Mouse (Mus musculus) kidney, postnatal 0 days (tissue): ENCODE measurements at regions not wholly inside any gene's neighbourhood (a gene's known extent, or its start where the extent isn't known, plus 50 kb on each side); places are given as distances from the start of the nearest gene placed in this dataset.

Source experiments
- ATAC-seq: fragments of 200-750 bp; cut with Nextera tagmentation; replicated peaks from 2 replicates; pipeline ENCODE4 v1.8.0; 2017; ENCODE audit warnings: low read depth, moderate number of reproducible peaks, moderate TSS enrichment, moderate library complexity; ENCODE audit not compliant: low FRiP score
- DNase-seq: peaks from one replicate; pipeline ENCODE4 v3.0.0-alpha.2; 2016; ENCODE audit warnings: low spot score
- H3K27ac ChIP-seq: fragments of 300-500 bp; sonication (generic); 2 replicates; pipeline ENCODE4 v1.5.1; 2014; ENCODE audit warnings: mild to moderate bottlenecking
- H3K27me3 ChIP-seq: fragments of 300-500 bp; sonication (generic); 2 replicates; pipeline ENCODE4 v1.6.1; 2014; ENCODE audit warnings: low read length, mixed read lengths; ENCODE audit not compliant: insufficient read depth
- H3K36me3 ChIP-seq: fragments of 300-500 bp; sonication (generic); 2 replicates; pipeline ENCODE4 v1.6.1; 2014; ENCODE audit warnings: low read length, mixed read lengths; ENCODE audit not compliant: insufficient read depth
- H3K4me1 ChIP-seq: fragments of 300-500 bp; sonication (generic); replicated peaks from 2 replicates; pipeline ENCODE4 v1.6.1; 2014; ENCODE audit warnings: antibody characterized with exemption, low read length, mixed read lengths; ENCODE audit not compliant: insufficient read depth
- H3K4me2 ChIP-seq: fragments of 300-500 bp; sonication (generic); 2 replicates; pipeline ENCODE4 v1.6.1; 2014; ENCODE audit warnings: mild to moderate bottlenecking, low read length, moderate library complexity, mixed read lengths
- H3K4me3 ChIP-seq: fragments of 300-500 bp; sonication (generic); replicated peaks from 2 replicates; pipeline ENCODE4 v1.5.1; 2014; ENCODE audit warnings: low read depth, low read length
- H3K9ac ChIP-seq: fragments of 300-500 bp; sonication (generic); 2 replicates; pipeline ENCODE4 v1.6.1; 2014; ENCODE audit warnings: low read depth, low read length
- H3K9me3 ChIP-seq: fragments of 300-500 bp; sonication (generic); replicated peaks from 2 replicates; pipeline ENCODE4 v1.6.1; 2016; ENCODE audit warnings: low read length, inconsistent platforms, mixed read lengths
- CTCF ChIP-seq: IDR thresholded peaks from 2 replicates; pipeline ENCODE4 v1.5.1; 2016; ENCODE audit warnings: antibody characterized with exemption, low read depth, mild to moderate bottlenecking, moderate library complexity
- WGBS: fragments of 180-500 bp; shearing (Covaris S2); extraction: QIAGEN DNeasy Blood & Tissue Kit; methylation state at CpG from one replicate; pipeline ENCODE4 v1.1.7; 2014; 5-methylcytosine and 5-hydroxymethylcytosine counted together

DNA sequence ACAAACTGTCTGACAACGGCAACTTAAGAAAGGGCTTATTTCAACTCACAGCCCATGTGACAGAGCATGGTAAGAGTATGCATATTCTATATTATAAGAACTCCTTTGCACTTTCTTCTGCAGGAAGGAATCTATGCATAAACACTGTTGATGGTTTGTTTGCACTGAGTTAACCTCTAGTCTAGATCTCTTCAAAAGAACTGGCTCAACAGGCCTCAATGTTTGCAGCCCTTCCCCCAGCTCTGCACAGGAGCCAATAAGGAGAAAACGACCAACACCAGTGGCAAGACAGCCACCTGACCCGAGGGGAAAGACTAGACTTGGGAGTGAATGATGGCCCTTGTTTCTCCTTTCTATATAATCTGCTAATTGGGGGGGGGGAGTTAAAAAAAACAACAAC is 231.2 kb upstream of the Tsc22d2 start:
- Histone ChIP-seq H3K4me2 (no peak overlapping the region), H3K4me3 (no peak overlapping the region), H3K9me3 (no peaks in the 10 kb centered on the region), H3K9ac (no peak overlapping the region), H3K27me3 (no peaks in the 10 kb centered on the region), H3K4me1 (no peaks in the 10 kb centered on the region), H3K36me3 (no peaks in the 10 kb centered on the region), H3K27ac (no peak overlapping the region)
- TF ChIP-seq CTCF: no peak
- no peak for DNase-seq
- ATAC-seq: no peak
- 35% methylated on average over 3 of the region's 3 CpGs for WGBS

DNA sequence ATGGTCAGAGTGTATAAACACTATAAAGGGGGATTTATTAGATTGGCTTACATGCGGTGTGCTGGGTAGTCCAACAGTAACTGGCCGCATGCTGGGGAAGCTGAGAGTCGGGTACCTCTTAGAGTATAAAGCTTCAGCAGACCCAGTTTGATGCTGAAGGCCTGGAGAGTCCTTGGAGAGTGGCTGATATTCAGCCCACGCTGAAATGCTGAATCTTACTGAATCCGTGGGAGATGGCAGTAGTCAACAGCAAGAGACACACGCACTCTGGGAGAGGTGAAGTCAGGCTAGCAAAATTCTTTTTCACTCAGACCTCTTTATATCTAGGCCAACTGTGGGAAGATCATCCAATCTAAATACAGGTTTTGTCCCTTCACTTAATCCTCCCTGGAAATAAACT is 214.1 kb upstream of the Tsc22d2 start:
- no peaks in the 10 kb centered on the region for H3K36me3 ChIP-seq
- 85% methylated on average over 6 of the region's 6 CpGs for WGBS
- H3K4me3 ChIP-seq: no peak overlapping the region
- TF ChIP-seq CTCF: no peak
- H3K4me1 ChIP-seq: no peaks in the 10 kb centered on the region
- no peak overlapping the region for H3K4me2 ChIP-seq
- no peaks in the 10 kb centered on the region for H3K27me3 ChIP-seq
- DNase-seq (no peak), ATAC-seq (no peak)
- no peak overlapping the region for H3K9ac ChIP-seq
- H3K27ac ChIP-seq: no peak overlapping the region
- H3K9me3 ChIP-seq: no peaks in the 10 kb centered on the region; the same call in 1 of the 2 replicates

DNA sequence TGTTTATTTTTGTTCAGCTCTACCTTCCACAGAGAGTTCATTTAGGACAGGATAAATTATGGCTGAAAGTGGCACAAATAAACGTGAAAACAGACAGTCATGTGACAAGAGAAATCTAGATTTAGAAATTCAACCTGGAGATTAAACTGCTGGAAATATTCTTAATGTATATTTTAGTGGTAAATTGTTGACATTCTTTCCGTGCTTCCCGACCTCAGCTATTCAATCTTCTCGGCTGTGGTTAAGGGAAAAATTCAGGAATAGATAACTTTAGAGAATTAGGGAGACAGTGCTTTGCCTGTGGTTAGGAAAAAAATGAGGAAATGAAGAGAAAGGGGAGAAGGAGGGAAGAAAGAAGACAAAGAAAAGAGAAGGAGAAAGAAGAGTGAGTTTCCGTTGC is 211.7 kb upstream of the Tsc22d2 start:
- no peaks in the 10 kb centered on the region for H3K4me1 ChIP-seq
- H3K9me3 ChIP-seq: no peaks in the 10 kb centered on the region; the same call in 1 of the 2 replicates
- WGBS: 50% methylated on average over 5 of the region's 5 CpGs
- DNase-seq: peak; percentile 51
- no peak overlapping the region for H3K9ac ChIP-seq
- no peak for TF ChIP-seq CTCF
- no peaks in the 10 kb centered on the region for H3K36me3 ChIP-seq
- peak overlapping the region; percentile 62 for H3K27ac ChIP-seq
- no peak overlapping the region for H3K4me2 ChIP-seq
- ATAC-seq: no peak
- no peaks in the 10 kb centered on the region for H3K27me3 ChIP-seq
- H3K4me3 ChIP-seq: no peak overlapping the region

DNA sequence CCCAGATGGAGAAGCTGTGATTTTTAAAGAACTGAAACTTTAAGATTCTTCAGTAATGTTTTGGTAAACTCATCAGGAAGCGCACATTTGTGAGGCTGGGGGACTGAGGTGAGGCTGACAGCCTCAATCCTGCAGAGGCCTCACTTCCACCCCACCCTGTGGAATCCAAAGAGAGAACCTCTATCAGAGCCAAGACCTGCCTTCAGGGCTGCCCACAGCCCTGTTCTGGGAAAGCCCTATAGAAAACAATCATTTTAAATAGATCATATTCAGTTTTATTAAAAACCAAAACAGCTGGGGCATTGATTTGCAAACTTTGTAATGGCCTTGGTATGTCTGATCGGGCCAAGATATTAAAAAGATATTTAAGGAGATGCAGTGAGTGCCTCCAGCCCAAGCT is 210.7 kb upstream of the Tsc22d2 start:
- Histone ChIP-seq H3K9me3 (no peaks in the 10 kb centered on the region; the same call in 1 of the 2 replicates), H3K4me3 (no peak overlapping the region), H3K4me1 (no peaks in the 10 kb centered on the region), H3K27me3 (no peaks in the 10 kb centered on the region), H3K36me3 (no peaks in the 10 kb centered on the region), H3K27ac (no peak overlapping the region; the same call in 1 of the 2 replicates), H3K9ac (no peak overlapping the region), H3K4me2 (no peak overlapping the region)
- TF ChIP-seq CTCF: no peak
- 70% methylated on average over 2 of the region's 2 CpGs for WGBS
- no peak for DNase-seq
- no peak for ATAC-seq

DNA sequence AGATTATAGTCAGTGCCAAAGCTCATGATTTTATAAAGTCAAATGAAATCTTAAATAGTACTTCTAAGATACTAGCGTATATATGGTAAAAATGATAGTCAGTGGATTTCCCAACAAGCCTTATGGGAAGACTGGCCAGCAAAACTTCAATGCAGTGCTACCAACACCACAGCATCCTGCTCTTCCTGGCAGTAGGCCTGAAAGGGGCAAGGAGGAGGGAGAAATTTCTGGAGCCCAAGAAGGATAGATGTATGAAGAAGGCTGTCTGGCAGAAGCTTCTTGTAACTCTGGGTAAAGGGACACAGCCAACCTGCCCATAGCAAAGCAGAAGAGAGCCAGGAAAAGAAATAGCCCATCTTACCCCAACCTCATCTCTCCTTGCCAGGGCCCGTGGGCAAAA is 209.0 kb upstream of the Tsc22d2 start:
- H3K4me3 ChIP-seq: no peak overlapping the region
- no peaks in the 10 kb centered on the region for H3K36me3 ChIP-seq
- no peaks in the 10 kb centered on the region for H3K27me3 ChIP-seq
- no peak overlapping the region for H3K27ac ChIP-seq
- H3K9me3 ChIP-seq: no peaks in the 10 kb centered on the region
- H3K4me2 ChIP-seq: no peak overlapping the region
- no peak for TF ChIP-seq CTCF
- 87% methylated on average over 2 of the region's 2 CpGs for WGBS
- no peak for ATAC-seq
- H3K4me1 ChIP-seq: no peaks in the 10 kb centered on the region
- H3K9ac ChIP-seq: no peak overlapping the region
- no peak for DNase-seq

DNA sequence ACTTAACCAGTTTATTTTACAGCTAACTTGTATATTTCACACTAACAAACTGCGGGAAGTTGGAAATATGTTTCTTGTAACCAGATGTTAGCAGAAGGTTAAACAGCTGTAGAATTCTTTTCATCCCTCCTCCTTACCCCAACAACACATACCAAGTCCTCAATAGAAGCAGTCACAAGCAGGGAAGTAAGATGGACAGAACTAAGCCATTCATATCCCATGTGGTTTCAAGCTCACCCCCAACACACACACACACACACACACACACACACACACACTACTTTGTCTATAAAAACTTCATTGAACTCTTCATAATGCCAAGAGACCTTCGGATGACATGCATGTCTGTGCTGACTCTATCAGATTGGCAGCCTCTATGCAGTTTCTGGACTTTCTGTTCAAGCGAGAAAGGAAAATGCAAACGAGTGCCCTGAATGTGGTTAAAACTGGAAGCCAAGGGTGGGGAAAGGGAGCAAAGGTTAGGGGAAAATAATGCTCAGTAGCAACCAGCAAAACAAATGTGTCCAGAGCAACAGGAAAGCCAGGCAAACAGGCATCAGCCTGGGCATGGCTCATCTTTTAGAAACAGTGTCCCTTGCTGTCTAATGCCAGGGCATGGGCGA is 207.6 kb upstream of the Tsc22d2 start:
- no peak for TF ChIP-seq CTCF
- ATAC-seq (no peak), DNase-seq (no peak)
- Histone ChIP-seq H3K4me2 (no peak overlapping the region), H3K4me1 (no peaks in the 10 kb centered on the region), H3K9me3 (no peaks in the 10 kb centered on the region), H3K27ac (no peak overlapping the region), H3K27me3 (no peaks in the 10 kb centered on the region), H3K36me3 (no peaks in the 10 kb centered on the region), H3K4me3 (no peak overlapping the region), H3K9ac (no peak overlapping the region)
- 76% methylated on average over 5 of the region's 5 CpGs for WGBS

DNA sequence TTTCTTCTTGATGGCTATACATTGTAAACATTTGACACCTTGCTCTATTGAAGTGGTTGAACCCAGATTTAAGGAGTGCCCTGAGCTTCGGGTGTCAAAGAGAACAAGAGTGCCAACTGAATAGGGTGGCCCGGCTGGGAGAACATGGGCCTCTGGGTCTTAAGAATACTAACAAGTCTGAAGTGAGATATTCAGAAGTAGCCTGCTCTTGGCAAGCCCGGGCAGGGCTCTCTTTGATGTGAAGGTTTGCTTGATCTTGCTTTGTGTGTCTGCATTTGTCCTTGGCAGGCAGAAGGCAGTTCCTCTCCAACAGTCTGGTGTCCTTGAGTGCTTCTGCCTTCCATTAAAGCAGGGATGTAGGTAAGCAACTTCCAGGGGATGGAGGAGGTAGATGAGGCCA is 203.5 kb upstream of the Tsc22d2 start:
- ATAC-seq (no peak), DNase-seq (no peak)
- H3K36me3 ChIP-seq: no peaks in the 10 kb centered on the region
- no peak for TF ChIP-seq CTCF
- 31% methylated on average over 3 of the region's 3 CpGs for WGBS
- H3K4me1 ChIP-seq: no peaks in the 10 kb centered on the region
- H3K4me3 ChIP-seq: no peak overlapping the region
- no peaks in the 10 kb centered on the region for H3K27me3 ChIP-seq
- no peaks in the 10 kb centered on the region for H3K9me3 ChIP-seq
- no peak overlapping the region for H3K27ac ChIP-seq
- no peak overlapping the region for H3K9ac ChIP-seq
- H3K4me2 ChIP-seq: no peak overlapping the region
